Mouse (Mus musculus) adrenal gland (tissue): Measurements from ENCODE around the gene Sbds.

Experiments used
- intact Hi-C: fragments of 180-260 bp; cut with DNase I; formaldehyde crosslinking; loops from one replicate; pipeline ENCODE4 v1.15.1; 2025
- long read RNA-seq, 2 experiments: library from polyadenylated mRNA; unstranded; transcript quantifications; one replicate each; pipeline ENCODE4 v2.0.0; 2020; ENCODE audit warnings: borderline replicate concordance in 1 of 2; ENCODE audit not compliant: insufficient replicate concordance in 1 of 2

Gene Sbds
- long read RNA-seq, experiment 1, transcript Sbds-201 (5 exons, 1,548 nt) = major isoform, 103 of 113 reads
- long read RNA-seq, experiment 1, partial matches to known transcripts = 1 of 113 reads
- long read RNA-seq, experiment 1, other reads (novel, unspliced or antisense) = 8 of 113 reads
- long read RNA-seq, experiment 2, transcript Sbds-201 (5 exons, 1,548 nt) = major isoform, 130 of 143 reads
- long read RNA-seq, experiment 2, partial matches to known transcripts = 6 of 143 reads
- long read RNA-seq, experiment 2, other reads (novel, unspliced or antisense) = 6 of 143 reads

DNA sequence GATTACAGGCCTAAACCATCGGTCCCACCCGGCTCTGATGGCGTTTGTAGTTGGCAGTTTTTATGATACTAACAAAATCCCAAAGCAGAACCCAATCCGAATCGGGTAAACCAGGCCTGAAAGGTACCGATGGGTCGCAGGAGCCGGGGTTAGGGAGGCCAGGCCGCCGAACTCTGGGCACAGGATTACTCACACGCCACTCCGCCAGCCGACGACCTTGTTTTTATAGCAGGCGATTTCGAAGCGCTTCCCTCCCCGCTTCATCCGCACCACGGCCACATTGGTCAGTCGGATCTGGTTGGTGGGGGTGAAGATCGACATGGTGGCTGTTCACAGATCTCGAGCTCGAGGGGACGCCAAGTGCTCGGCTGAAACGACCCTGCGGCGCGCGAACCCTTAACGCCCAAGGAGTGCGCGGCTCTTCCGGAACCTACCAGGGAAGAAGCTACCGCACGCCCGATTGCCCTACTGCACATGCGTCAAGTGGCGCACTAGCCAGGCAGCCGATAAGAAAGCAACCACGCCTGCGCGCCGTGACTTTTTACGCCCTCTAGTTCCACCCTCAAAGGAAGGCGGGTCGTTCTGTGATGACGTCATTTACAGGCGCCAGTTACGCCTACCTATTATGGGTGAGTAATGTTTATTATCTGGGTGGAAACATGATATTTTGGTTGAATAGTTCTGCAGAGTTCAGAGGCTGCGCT lies at the start of gene Sbds, which contains the start of gene Tyw1:
Gene Sbds (minus strand): TSS at position 514 of the 704 bp plus-strand sequence.
Gene Tyw1 (plus strand): TSS at position 603 of the 704 bp plus-strand sequence.
- intact Hi-C loops = no loop called here

DNA sequence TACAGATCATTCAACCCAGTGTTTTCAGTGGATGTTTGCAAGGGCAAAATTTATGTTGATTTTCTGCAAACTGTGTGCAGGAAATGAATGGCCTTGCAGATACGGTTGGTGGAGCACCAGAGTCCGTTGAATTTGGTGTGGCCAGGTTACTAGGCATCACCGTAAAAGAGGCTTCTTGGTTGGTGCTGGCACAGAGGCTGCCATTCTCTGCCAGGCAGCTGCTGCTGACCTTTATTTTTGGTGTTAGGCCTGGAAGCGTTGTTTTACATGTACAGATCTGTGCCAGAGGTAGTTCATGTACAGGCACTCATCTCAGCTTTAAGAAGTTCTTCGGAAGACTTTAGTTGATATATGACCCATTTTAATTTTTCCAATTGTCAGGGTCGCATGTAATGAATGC lies 48.3 kb upstream of the Sbds start:
- intact Hi-C loops = no loop called here

DNA sequence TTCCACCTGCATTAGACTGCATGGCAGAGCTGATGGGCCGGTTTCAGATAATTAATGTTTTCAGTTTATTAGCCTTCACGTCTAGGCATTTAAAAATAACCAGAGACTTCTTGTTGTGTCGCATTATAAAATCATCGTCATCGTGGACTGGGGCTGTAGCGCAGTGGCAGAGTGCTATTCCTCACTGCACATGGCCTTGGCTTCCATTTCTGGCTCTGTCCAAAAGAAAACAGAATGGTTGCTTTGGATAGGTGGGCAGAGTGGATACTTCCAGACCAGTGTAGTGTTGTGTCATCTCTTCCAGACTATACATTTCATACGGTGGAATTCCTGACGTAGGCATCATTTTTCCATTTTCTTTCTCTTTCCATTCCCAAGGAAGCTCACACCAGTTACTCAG lies 44.2 kb upstream of the Sbds start:
- intact Hi-C loops = no loop called here

DNA sequence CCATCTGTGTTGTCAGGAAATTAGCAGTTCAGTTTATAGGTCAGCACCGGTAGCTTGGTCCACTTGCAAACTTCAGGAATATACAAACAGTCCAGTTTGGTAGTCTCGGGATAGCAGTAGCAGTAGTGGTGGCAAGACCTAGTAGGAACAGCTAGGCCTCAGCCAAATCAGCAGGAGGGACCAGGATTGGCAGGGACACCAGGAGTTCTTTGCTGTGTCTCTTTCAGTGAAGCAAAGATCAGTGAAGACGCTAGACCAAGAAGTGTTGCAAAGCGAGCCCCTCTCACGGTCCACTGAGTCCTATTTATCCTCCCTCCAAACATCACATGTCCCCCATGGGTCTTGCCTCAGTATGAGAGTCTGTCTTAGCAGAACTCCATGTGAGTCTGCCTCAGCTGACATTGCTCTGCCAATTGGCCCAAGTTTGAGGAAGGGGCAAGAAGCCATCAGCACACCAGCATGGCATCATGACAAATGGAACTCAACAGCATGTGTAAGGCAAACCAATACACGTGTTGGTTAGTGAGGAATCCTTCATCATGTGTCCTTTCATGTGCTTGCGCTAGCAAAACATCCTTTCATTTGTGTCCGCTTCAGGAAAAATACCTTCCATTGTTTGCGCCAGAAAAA lies 43.6 kb upstream of the Sbds start:
- intact Hi-C loops = no loop called here

DNA sequence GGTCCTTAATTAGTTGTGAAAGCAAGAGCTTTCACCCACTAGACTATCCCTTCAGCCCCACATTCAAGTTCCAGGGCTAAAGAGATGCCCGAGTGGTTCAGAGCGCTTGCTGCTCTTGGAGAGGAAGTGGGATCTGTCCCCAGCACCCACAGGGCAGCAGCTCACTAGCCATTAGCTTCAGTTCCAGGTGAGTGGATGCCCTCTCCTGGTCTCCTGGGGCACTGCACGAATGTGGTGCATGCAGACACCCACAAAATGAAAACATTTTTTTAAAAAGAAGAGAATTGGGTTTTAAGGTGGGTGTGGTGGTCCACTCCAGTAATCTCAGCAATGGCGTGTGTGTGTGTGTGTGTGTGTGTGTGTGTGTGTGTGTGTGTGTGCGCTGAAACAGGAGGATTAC lies 40.7 kb upstream of the Sbds start:
- intact Hi-C loops = no loop called here

DNA sequence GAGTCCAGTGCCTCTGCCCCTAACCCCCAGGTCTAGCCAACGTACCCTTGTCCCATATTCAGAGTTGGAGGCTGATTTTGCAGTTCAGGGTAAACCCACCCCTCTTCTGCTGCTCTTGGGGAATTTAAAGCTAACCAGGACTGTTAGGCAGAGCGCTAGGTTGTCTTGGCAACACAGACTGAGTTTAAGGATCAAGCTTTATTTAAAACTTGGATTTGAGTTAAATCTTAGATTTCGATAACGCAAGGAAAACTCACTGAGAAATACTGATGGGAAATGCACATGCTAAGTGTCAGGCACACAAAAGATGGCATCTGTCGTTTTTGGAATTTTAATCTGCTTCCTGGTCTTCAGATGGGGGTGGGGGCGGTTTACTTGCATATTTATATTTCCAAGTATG lies 39.3 kb upstream of the Sbds start:
- intact Hi-C loops = no loop called here

DNA sequence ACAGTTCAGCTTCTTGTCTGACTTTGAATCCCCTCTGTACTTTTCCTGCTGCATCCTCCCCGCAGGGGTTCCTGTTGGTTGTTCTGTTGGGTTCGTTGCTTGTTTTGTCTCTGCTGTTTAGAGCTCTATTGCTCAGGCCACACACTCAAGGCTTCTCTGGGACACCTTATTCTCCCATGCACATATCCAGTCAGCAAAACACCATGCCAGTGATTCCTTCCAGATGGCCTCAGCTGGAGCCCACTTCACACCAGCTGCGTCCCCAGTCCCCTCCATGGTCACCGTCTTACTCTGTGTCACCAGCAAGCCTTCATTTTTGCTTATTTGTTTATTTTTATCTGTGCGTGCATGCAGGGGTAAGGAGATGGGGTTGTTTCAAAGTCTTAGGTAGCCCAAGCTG lies 38.6 kb upstream of the Sbds start:
- intact Hi-C loops = no loop called here

DNA sequence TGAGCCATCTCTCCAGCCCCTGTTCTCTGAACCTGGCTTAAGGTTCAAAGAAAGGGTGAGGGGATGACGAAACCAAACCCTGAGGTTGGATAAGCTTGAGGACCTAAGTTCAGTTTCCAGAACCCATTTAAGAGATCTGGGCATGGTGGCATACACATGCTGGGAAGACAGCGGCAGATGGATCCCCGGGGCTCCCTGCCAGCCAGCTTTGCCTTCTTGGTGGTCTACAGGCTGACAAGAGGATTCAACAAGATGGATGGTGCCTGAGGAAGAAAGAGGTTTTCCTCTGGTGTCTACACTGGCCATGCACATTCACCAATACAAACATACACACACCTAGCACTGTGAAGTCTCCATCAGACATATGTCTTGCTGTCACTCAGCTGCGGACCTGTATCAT lies 37.6 kb upstream of the Sbds start:
- intact Hi-C loops = no loop called here

DNA sequence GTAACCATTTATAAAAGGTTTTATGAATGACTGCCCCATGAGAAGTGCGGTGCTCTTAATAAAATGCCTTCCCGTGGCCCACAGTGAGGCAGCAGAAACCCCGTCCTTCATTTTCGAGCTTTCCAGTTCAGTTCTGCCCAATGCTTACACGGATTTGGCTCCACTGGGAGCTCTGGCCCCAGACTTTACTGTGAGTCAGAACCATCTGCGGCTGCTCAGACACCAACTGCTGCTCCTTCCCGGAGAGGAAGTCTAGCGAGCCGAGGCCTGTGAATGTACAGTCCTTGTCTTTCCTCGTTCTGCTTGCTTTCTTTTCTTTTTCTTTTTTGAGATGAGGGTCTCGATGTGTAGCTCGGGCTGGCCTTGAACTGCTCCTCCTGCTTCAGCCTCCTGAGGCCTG lies 35.4 kb upstream of the Sbds start:
- intact Hi-C loops = no loop called here

DNA sequence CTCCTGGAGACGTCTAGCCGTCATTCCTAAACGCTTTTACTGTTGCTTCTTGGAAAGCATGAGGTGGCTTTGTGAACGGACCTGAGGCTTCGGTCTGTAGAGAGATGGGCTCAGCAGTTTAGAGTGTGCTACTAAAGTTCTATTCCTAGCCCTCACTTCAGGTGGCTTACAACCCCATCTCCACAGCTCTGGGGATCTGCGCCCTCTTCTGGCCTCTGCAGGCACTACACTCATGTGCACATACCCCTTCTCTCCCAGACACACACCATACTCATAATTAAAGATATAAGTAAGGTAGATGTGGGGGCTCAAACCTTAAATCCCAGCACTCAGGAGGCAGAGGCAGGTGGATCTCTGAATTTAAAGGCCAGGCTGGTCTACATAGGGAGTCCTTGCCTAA lies 34.9 kb upstream of the Sbds start:
- intact Hi-C loops = no loop called here

DNA sequence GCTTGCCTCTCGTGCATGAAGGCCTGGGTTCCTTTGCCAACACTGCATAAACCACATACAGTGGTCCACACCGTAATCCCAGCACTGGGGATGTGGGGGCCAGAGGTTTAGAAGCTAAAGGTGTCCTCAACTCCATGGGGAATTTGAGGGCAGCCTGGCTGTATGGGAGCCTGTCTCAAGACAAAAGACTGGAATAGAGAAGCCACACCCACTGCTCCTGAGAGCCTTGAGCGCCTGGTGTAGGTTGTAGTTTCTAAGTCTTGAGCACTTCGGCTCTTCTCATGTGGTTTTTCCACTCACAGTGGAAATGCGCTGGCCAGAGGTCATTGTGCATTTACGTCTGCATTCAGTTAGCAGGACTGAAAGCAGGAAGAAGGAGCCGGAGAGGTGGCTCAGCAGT lies 32.8 kb upstream of the Sbds start:
- intact Hi-C loops = no loop called here

DNA sequence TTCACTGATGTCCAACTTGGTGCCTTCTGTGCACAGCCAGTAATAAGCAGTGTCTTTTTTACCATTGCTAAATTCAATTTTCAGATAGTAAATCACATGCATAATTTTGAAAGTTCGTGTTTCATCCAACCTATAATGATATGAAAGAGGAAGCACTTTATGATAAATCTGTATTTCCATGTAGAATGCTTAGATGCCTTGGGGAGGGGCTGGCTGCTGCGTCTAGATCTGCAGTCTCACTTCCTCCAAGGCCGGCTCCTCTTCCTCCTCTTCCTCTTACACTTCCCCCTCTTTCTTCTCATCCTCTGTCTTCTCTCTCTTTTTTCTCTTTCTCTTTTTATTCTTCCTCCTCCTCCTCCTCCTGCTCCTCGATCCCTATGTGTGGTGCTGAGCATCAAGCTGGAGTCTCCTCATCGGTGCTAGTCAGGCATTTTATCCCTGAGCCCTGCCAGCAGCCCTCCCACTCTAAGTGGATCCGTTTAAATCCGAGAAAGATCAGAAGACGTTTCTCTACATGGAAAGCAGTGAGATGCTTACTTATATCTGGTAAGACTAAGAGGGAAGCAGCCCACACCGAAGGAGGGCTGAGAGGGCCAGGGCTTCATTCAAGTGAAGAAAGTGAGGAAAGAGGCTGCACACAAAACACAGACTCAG lies 27.9 kb upstream of the Sbds start:
- intact Hi-C loops = no loop called here

DNA sequence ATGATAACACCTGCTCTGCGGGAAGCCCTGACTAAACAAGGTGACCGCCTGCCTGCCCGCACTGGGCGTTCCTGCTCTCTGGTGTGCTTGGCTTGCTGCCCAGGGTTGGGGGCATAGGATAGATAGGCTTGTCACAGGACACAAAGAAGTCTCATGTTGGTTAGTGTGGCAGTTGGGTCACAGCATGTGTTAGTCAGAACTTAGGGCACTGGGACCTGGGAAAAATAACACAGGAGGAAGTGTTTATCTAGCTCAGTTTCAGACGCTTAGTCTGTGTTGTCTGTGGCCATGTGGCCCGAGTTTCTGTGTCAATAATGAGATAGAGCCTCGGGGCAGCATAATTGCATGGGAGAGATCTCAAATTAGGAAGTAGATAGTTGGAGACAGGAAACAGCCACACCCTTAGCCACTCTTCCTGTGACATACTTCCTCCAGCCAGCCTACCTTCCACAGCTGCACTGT lies 22.7 kb upstream of the Sbds start:
- intact Hi-C loops = loop anchor here (5.0 kb wide), 1 partner anchor 44 kb away; no protein-coding TSS in a partner anchor

DNA sequence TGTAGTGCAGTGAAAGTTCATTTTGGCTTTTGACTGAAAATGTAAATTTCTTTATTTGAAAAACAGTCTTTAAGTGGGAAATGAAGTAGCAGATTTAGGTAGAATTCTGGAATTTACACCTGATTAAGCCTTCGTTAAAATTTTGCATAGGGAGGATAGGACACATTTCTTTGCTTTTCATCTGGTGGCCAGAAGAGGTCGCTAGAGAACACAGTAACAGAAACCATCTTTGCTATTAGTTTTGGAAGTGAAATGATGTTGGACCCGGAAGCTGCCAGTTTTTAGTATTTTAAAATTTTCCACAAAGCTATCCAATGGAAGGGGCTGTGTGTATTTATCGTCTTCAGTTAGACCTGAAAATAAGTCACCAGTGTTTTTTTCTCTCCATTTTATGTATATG lies 20.2 kb upstream of the Sbds start:
- intact Hi-C loops = loop anchor here (2.0 to 5.0 kb wide), 2 partner anchors 47 to 577 kb away; no protein-coding TSS in a partner anchor

DNA sequence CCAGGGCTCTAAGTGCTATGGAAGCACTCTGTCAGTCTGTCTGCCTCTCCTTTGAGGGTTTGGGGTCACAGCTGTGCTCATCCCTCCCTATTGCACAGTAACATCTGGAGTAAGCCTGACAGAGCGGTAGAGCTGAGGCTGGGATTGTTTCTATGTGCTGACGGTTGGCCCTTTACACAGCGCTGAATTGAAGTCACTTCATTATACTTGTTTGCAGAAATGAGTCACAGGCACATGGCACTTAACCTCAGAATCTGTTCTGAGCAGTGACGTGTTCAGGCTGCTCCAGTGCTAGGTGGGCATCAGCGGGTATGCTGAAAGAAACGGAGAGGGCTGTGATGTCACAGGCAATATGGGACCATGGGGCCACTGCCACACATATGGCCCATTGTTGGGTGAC lies 17.7 kb upstream of the Sbds start:
- intact Hi-C loops = no loop called here

DNA sequence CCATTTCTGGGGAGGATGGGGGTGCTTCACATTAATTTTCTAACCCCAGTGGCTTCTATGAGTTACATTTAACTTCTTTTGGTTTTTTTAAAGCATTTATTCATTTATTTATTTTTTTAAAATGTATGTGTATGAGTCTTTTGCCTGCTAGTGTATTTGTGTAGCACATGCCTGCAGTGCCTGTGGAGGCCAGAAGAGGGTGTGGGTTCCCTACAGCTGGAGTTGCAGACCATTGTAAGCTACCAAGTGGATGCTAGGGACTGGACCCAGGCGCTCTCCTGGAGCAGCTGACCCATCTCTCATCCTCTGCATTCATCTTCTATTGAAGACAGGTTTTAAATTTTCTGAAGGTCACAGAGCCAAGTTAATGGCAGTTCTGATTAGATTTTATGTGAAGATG lies 17.0 kb upstream of the Sbds start:
- intact Hi-C loops = no loop called here

DNA sequence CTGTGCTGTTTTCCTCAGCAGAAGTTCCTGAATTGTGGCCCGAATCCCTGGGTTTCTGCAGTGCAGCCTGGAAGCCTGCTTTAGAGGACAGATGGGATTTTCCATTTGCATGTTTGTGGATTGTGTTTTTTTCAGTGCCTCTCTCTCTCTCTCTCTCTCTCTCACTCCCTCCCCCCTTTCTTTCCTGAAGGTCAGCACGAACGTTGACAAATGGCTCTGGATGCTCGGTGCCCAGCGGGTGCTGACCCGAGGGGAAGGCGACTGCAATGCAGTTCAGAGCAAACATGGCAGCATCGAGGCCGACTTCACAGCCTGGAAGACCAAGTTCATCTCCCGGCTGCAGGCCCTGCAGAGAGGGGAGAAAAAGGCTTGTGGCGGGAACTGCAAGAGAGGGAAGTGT lies 13.6 kb upstream of the Sbds start:
- intact Hi-C loops = no loop called here

DNA sequence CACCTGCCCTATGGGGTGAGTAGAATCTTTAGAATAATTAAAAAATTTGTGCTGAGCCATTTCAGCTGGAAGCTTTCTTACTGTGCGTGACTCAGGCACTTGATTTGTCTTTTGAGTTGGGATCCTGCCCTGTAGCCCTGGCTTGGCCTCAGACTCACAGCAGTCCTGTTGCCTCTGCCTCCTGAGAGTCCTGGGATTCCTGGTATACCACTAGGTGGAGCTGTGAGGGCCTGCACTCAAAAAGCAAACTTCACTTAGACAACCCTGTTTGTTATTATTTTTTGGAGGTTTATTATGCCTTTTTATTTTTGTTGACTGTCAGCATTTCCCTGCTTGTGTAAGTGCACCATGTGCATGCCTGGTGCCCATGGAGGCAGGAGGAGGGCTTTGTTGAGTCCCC lies 12.0 kb upstream of the Sbds start:
- intact Hi-C loops = no loop called here

DNA sequence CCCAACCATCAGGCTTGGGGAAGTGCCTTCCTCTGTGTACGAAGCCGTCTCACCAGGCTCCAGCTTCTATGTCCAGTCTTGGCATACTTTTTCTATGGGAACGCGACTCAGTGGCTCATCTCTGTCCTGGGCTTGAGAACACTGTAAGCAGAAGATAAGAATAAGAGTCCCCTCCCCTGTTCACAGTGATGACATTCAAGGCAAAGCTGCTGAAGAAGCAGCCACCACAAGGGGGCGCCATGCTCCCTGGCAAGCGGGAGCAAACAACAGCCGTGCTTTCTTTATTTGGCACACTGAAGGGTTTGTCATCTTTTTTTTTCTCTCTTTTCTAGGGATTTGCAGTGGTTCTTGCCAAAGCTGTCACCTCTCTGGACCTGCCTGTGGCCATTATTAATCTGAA lies 11.3 kb upstream of the Sbds start:
- intact Hi-C loops = no loop called here

DNA sequence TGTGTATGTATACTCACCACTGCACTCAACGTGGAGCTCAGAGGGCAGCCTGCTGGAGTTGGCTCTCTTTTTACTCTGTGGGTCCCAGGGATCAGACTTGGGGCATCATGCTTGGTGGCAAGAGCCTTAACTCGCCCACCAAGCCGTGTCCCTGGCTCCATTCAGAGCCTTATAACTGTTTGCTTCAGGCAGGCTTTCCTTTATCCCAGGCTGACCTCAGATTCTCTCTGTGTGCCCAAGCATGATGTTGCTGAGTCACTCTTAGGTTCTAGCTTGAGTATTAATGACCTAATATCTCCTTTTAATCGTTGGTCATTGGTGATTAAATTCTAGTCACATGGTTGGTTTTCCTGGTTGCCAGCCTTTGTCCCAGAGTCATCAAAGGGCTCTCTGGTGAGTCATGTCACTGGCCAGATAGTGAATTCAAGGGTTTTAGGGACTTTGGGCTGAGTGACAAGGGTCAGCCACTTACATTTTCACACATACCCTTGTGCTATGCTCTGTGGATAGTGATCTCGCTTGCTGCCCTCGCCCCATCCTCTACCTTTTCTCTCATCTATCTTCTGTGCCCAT lies 9.2 kb upstream of the Sbds start:
- intact Hi-C loops = no loop called here

DNA sequence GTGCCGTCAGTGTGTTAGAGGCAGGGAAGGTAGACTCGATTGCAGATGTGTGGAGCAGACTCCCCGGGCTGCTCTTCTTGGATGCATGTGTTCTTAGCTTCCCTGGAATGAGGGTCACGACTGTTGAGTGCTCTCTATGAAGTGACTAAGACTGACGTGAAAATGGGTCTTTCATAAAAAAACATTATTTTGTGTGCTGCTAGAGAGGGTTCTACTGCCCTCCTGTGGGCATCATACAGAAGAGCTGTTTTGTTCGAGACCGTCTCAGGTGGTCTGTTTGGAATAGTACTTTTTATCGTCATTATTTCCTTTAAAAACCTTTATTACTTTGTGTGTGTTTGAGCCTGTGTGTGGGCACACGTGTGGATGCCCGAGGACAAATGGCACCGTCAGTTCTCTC lies 8.1 kb upstream of the Sbds start:
- intact Hi-C loops = no loop called here

DNA sequence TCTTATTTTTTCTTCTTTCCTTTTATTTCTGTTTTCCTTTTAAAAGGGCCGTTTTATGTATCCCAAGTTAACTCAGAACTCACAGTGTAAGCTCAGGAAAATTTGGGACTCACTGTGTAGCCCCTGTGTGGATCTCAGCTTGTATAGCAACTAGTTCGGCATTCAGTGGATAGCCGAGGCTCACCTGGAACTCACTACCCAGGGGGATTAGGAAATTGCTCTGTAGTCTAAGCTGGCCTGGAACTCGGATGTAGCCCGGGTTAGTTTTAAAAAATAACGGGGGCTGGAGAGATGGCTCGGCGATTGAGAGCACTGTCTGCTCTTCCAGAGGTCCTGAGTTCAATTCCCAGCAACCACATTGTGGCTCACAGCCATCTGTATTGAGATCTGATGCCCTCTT lies 2.0 kb upstream of the Sbds start:
- intact Hi-C loops = no loop called here
